Comparison of ENCODE assay signal across 8 mouse cellular contexts in genomic region chr4:126148161-126148961, GRCm38 (mm10). TPM values are rescaled to one million over a fixed set of nuclear protein-coding genes. Genes with fewer than 3 reads are reported as not detected.
DNase-seq lines count a peak whose midpoint lies in the region; ATAC-seq lines count a peak whose summit lies in the region.

No protein-coding gene starts in this region.

- peak overlapping the region; percentile 86 for H3K27ac ChIP-seq in forebrain, embryonic 10.5 days
- H3K27ac ChIP-seq in stomach, embryonic 16.5 days (ENCODE audit: low read length): peak overlapping the region; percentile 96

- H3K4me2 ChIP-seq in stomach, embryonic 16.5 days (ENCODE audit: low read depth, low read length): peak overlapping the region; percentile 81

- peak; percentile 83 for ATAC-seq in stomach, embryonic 16.5 days (ENCODE audit: insufficient read depth, low FRiP score)

- H3K4me1 ChIP-seq in forebrain, embryonic 10.5 days: peaks cover 59% of the 10 kb centered on the region
- H3K4me1 ChIP-seq in stomach, embryonic 16.5 days (ENCODE audit: control insufficient read depth, insufficient read depth, low read length): peaks cover 29% of the 10 kb centered on the region

- peak overlapping the region; percentile 60 for H3K4me3 ChIP-seq in forebrain, embryonic 10.5 days
- H3K4me3 ChIP-seq in stomach, embryonic 16.5 days (replicated peaks; ENCODE audit: low read length): peak overlapping the region; percentile 62

- WGBS in forebrain, embryonic 10.5 days: 1% methylated on average over 67 of the region's 67 CpGs
- WGBS in stomach, embryonic 16.5 days: under 1% methylated on average over 63 of the region's 67 CpGs

- H3K27me3 ChIP-seq in forebrain, embryonic 10.5 days (ENCODE audit: poor library complexity, severe bottlenecking): peaks cover 64% of the 10 kb centered on the region
- H3K27me3 ChIP-seq in stomach, embryonic 16.5 days (ENCODE audit: control insufficient read depth, insufficient read depth, low read length): no peaks in the 10 kb centered on the region

- DNase-seq in adrenal gland, adult (ENCODE audit: inconsistent age in 2 of 2, low spot score in 1 of 2): peak; percentile 76 to 89
- DNase-seq in adrenal gland, postnatal 4 days (ENCODE audit: low spot score in 2 of 2): no peak
- DNase-seq in forebrain, embryonic 10.5 days (ENCODE audit: extremely low spot score, low spot score): peak; percentile 52
- peak; percentile 75 to 81 for DNase-seq in heart, postnatal 14 days
- peak; percentile 85 to 92 for DNase-seq in kidney, postnatal 4 days
- DNase-seq in mesoderm, embryonic 11.5 days (ENCODE audit: low read depth, low spot score): peak; percentile 73
- DNase-seq in frontal cortex, adult 2 months (ENCODE audit: extremely low spot score in 1 of 2, low spot score in 1 of 2): no peak

- peak overlapping the region; percentile 87 for H3K9ac ChIP-seq in stomach, embryonic 16.5 days (ENCODE audit: low read length)

- no peaks in the 10 kb centered on the region for H3K9me3 ChIP-seq in forebrain, embryonic 10.5 days
- H3K9me3 ChIP-seq in stomach, embryonic 16.5 days (replicated peaks; ENCODE audit: control insufficient read depth, low read length): no peaks in the 10 kb centered on the region

- H3K36me3 ChIP-seq in forebrain, embryonic 10.5 days (replicated peaks): 0 out of 2 replicates have a peak, but pooled peaks cover 3% of the 10 kb centered on the region
- H3K36me3 ChIP-seq in stomach, embryonic 16.5 days (ENCODE audit: control insufficient read depth, insufficient read depth, low read length): no peaks in the 10 kb centered on the region

- intact Hi-C loops in heart, postnatal 14 days (cut with DNase I): loop anchor here (5.0 kb wide), 1 partner anchor 61 kb away; no protein-coding TSS in a partner anchor

RNA-seq across cellular contexts. Expression of gene Eva1b, which starts 0.8 kb away (rescaled TPM):
- total RNA-seq in adrenal gland, postnatal 4 days (2021): 10 to 100 TPM; 67.2 to 69.6 TPM
- polyA plus RNA-seq in forebrain, embryonic 10.5 days (2016; fragmentation: Nextera tagmentation; extraction: Ambion mirVana): 19.1 and 20.7 TPM in 2 replicates
- total RNA-seq in heart, postnatal 14 days (2021): 10 to 100 TPM; 23.3 to 24.9 TPM
- 46.4 and 49.7 TPM in 2 replicates for polyA plus RNA-seq in stomach, embryonic 16.5 days (2015; fragmentation: Nextera tagmentation; extraction: Ambion mirVana)
- polyA plus RNA-seq in frontal cortex, adult 2 months (2012; rRNA removed): 8.6 and 9.3 TPM in 2 replicates

RNA-seq across cellular contexts. Expression of gene Sh3d21, which starts 14.9 kb away (rescaled TPM):
- 1 to 10 TPM; 4.2 to 4.3 TPM for total RNA-seq in adrenal gland, postnatal 4 days (2021)
- 1.5 and 1.6 TPM in 2 replicates for polyA plus RNA-seq in forebrain, embryonic 10.5 days (2016; fragmentation: Nextera tagmentation; extraction: Ambion mirVana)
- 1 to 10 TPM; 3.0 to 3.1 TPM for total RNA-seq in heart, postnatal 14 days (2021)
- polyA plus RNA-seq in stomach, embryonic 16.5 days (2015; fragmentation: Nextera tagmentation; extraction: Ambion mirVana): 7.3 and 8.6 TPM in 2 replicates
- 1.0 TPM in 2 replicates for polyA plus RNA-seq in frontal cortex, adult 2 months (2012; rRNA removed)

RNA-seq across cellular contexts. Expression of gene Stk40, which starts 44.6 kb away (rescaled TPM):
- total RNA-seq in adrenal gland, postnatal 4 days (2021): 10 to 100 TPM; 25.9 to 30.5 TPM
- 43.7 and 45.5 TPM in 2 replicates for polyA plus RNA-seq in forebrain, embryonic 10.5 days (2016; fragmentation: Nextera tagmentation; extraction: Ambion mirVana)
- 10 to 100 TPM; 28.0 to 29.5 TPM for total RNA-seq in heart, postnatal 14 days (2021)
- polyA plus RNA-seq in stomach, embryonic 16.5 days (2015; fragmentation: Nextera tagmentation; extraction: Ambion mirVana): 28.4 and 29.6 TPM in 2 replicates
- 18.9 and 22.2 TPM in 2 replicates for polyA plus RNA-seq in frontal cortex, adult 2 months (2012; rRNA removed)

RNA-seq across cellular contexts. Expression of gene Lsm10, which starts 51.9 kb away (rescaled TPM):
- 10 to 100 TPM; 26.7 to 27.1 TPM for total RNA-seq in adrenal gland, postnatal 4 days (2021)
- 53.7 and 55.1 TPM in 2 replicates for polyA plus RNA-seq in forebrain, embryonic 10.5 days (2016; fragmentation: Nextera tagmentation; extraction: Ambion mirVana)
- 10 to 100 TPM in 1 of 2 experiments, 1 to 10 TPM in 1; 9.2 to 12.8 TPM for total RNA-seq in heart, postnatal 14 days (2021)
- polyA plus RNA-seq in stomach, embryonic 16.5 days (2015; fragmentation: Nextera tagmentation; extraction: Ambion mirVana): 49.4 and 52.4 TPM in 2 replicates
- polyA plus RNA-seq in frontal cortex, adult 2 months (2012; rRNA removed): 25.3 and 26.7 TPM in 2 replicates

RNA-seq across cellular contexts. Expression of gene Thrap3, which starts 54.2 kb away (rescaled TPM):
- total RNA-seq in adrenal gland, postnatal 4 days (2021): 100 to 1,000 TPM; 319 to 332 TPM
- polyA plus RNA-seq in forebrain, embryonic 10.5 days (2016; fragmentation: Nextera tagmentation; extraction: Ambion mirVana): 251 and 256 TPM in 2 replicates
- total RNA-seq in heart, postnatal 14 days (2021): 100 to 1,000 TPM; 130 to 144 TPM
- 164 and 176 TPM in 2 replicates for polyA plus RNA-seq in stomach, embryonic 16.5 days (2015; fragmentation: Nextera tagmentation; extraction: Ambion mirVana)
- polyA plus RNA-seq in frontal cortex, adult 2 months (2012; rRNA removed): 95.8 and 103 TPM in 2 replicates

Comparison
In these comparisons a context has a peak if more than half of its experiments do, and no peak if none do; other contexts are left out.
1. DNase-seq: peak in adrenal gland, adult (2 of 2), forebrain, embryonic 10.5 days (single experiment), heart, postnatal 14 days (2 of 2), kidney, postnatal 4 days (2 of 2) and mesoderm, embryonic 11.5 days (single experiment); none in adrenal gland, postnatal 4 days (0 of 2) and frontal cortex, adult 2 months (0 of 2).